Mouse (Mus musculus) effector memory CD4-positive, alpha-beta T cell, adult 5 months (primary cell): ENCODE measurements around the gene U2af2. TPM values are rescaled to one million over a fixed set of nuclear protein-coding genes. Genes with fewer than 3 reads are reported as not detected.

Source experiments
- polyA plus RNA-seq: library from polyadenylated mRNA; unstranded; fragments of 100-300 nt; shearing (Covaris generic); gene quantifications from one replicate; pipeline ENCODE4 v1.2.1, GENCODE M21; 2017

U2af2 gene
- polyA plus RNA-seq, result 108 TPM

DNA sequence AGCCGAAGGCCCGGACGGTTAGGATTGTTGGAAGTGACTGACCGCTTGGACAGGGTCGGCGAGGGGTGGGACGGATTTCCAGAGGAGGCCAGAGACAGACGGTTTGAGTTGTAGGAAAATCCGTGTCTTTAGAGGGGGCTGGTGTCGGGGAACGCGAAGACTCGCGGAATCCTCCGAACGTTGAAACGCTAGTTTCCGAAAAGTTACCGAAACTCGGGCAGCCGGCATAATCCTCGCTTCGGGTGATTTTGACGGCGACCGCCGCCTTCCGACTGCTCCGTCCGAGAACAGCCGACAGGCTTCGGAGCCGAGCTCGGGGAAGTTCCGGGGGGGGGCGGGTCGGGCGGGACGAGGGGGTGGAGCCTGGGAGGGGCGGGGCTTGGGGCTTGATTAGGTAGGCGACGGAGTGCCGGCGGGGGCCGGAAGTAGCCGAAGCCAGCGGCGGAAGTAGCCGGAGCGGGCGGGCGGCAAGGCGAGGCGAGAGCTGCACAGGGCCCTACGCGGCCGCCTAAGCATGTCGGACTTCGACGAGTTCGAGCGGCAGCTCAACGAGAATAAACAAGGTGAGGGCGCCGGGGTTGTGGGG lies at the start of gene U2af2:
U2af2 (plus strand) TSS at position 370 of the 586 bp plus-strand sequence.

DNA sequence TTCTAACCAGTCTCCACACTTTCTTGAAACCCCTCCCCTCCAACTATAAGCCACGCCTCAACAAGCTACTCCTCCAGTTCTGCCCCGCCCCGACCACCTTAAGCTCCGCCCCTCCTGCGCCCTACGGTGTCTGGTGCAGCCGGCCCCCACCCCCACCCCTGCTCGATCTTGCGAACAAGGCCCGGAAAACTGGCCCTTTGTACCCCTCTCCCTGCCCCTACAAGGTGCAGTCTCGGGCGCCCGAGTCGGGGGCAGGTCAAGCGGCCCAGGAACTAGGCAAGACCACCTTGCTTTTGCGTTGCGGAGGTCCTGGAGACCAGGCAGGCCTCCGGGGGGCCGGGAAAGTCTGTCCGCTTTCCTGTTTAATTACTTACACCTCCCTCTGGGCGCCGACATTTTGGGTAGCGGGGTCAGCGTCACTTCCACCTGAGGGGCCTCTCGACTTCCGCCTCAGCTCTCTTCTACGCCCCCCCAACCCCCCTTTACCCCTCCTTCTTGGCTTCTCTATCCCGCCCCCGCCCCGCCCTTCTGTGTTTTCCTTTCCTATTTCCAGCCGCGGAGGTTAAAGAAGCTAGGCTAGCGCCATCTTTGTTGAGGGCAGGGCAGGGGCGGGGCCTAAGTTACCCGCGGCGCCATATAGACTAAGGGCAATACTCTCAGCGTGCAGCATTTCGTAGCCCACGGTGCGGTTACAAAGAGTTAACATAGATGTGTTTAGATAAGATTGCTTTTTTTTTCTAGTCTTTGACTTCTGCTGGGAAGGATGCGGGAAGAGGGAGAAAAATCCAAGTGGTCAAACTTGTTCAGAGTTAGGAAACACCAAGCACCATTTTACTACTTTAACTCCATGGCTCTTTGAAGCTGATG lies 47.5 kb upstream of the U2af2 start, which contains the start of the genes Zfp524 and Fiz1:
Zfp524 (plus strand) TSS at position 165 of the 867 bp plus-strand sequence.
Fiz1 (minus strand) TSS at position 447 of the 867 bp plus-strand sequence.

DNA sequence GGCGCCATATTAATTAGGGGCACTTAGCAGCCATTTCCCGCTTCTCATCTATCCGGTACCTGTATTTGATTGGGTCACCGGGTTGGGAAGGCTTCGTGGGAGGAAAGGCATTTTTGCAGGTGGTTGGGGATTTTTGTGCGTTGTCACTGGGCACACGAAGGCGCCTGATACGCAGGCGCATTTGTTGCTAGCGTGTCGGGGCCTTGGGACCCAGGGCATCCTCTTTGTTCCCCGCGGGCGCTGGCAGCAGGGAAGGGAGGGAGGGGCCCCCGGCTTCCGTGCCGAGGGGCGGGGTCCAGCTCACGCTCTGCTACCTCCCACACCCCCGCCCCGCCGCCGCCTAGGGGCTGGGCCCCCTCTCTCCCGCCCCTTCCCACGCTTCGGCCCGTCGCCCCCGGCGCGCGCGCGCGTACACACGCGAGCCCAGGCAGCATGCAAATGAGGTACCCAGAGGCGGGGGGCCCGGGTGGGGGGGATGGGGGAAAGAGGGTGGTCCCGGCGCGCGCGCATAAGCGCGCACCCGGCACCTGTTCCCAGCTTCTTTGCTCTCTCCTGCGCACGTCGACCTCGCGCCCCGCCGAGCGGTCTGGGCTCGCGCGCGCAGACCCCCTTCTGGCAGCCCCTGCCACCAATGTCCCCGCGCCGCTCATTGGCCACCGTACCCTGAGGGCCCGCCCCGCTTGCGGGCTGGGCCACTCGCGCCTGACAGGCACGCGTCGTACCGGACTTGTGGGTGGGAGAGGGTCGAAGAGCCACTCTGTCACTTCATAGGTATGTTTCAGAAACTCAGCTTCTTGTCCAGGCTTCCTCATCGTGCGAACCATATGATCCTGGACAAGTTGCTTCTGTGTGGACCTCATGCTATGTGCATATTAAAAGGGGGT lies 46.6 kb upstream of the U2af2 start, which contains the start of gene Gm44973:
Gm44973 (plus strand) TSS at position 379 of the 884 bp plus-strand sequence.

DNA sequence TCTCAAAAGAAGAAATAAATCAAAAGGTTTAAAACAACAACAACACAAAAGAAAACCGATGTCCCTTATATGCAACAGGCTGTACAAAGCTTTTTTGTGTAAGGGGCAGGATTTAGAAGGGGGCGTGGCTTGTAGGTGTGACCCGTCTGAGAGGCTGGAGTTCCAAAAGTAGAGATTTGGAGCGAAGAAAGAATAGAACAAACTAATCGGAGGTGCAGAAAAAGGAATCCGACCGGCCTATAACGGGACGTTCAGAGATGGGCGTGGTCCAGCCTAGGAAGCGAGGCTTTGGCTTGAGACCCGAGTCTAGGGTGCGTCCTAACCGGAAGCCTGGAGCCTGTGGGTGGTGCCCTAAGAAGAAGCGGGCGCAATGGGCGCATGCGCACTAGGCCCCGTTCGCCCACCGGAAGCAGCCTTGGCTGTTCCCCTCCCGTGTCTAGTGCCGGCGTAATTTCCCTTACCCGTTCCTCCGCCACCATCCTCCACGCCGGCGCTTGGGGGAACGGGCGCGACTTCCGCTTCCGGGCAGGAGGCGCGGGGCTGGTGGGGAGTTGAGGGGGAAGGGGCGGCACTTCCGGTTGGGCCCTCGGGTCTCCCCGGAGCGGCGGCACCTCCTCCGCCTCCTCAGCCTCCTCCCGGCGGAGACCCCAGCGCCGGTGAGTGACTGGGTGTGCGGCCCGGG lies 41.8 kb upstream of the U2af2 start, which contains the start of the genes Zfp865 and Ccdc106:
Zfp865 (plus strand) TSS at position 377 of the 682 bp plus-strand sequence.
Ccdc106 (plus strand) TSS at position 554 of the 682 bp plus-strand sequence.

DNA sequence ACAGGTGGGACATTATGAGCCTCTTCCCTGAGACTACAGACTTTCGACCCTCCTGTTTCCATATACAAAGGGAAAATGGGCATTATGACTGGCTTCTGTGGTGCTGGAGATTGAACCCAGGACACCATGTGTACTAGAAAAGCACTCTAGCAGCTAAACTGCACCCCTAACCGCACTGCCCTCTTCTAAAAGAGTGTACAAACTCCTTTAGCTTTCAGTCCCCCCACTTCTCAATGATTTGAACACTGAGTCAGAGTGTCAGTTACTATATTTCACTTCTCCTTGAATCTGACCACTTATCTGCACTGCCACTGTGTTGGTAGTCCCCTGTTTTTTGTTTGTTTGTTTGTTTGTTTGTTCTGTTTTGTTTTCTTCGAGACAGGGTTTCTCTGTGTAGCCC lies 28.1 kb upstream of the U2af2 start, which contains the start of gene 4632433K11Rik:
4632433K11Rik (plus strand) TSS at position 301 of the 400 bp plus-strand sequence.

DNA sequence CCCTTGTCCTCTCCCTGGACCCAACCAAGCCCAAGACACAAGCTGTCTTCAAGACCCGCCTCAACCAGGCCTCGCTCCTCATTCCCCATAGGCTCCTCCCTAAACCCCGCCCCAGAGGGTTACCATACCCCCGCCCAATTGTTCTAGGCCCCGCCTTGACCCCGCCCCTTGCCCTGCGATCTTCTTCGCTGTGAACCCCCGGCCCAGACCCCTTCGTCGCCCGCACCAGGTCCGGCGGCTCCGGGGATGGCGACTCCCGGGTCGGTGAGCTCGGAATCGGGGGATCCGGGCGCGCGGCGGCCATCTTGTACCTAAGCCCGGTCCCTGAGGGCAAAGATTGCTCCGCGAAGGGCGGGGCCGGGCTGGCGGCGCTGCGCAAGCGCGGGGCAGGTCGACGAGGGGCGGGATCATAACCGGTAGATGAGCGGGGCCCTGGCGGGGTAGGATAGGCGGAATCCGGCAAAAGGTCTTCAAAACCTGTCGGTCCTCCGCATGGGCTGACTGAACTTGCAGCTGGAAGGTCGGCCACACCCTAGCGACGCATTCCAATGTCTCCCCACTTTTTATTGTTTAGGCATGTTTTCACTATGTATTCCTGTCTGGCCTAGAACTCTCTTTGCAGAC lies 23.7 kb upstream of the U2af2 start, which contains the start of gene Zfp784:
Zfp784 (minus strand) TSS at position 338 of the 624 bp plus-strand sequence.

DNA sequence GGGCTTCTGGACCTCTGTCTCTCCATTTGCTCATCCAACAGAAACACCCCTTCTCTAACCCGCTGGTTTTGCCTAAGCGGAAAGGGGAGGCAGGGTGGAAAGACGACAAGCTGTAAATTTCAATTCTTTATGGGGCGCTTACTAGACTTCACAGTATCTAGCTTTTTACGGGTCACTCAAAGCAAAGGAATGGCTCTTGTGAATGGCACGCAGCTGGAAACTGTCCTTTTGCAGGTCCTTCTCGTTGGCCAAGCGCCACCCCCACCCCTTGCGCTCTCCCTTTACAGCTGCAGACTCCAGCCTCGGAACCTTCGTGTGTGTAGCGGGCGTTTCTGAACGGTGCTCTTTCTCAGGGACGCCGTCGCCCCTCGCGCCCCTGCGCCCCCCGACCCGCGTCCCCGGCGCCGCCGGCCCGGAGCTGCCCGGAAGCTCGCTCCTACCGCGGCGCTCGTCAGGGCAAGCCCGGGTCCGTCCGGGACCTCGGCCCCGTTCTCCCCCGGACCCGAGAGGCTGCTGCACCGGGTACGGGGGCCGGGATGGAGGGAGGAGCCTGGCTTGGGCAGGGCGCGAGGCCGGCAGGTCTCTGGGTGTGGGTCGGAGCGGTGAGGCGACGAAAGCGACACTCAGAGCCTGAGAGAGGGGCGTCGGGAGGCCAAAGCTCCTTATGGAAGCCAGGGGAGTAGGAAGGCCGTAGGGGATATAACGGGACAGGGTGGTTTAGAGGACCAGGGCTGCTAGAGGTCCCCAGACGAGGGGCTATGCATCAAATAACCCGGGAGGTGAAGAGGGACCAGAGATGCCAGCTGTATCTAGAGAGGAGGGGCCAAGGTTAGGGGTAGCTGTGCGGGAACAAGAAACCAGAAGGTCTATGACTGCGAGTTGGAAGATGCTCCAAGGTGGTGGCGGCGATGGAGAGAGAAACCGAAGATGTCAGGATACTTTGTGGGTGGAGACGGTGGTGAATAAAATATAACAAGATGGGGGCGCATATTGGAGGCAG lies 10.4 kb upstream of the U2af2 start, which contains the start of gene Zfp580:
Zfp580 (plus strand) TSS at position 346 of the 1,000 bp plus-strand sequence.

DNA sequence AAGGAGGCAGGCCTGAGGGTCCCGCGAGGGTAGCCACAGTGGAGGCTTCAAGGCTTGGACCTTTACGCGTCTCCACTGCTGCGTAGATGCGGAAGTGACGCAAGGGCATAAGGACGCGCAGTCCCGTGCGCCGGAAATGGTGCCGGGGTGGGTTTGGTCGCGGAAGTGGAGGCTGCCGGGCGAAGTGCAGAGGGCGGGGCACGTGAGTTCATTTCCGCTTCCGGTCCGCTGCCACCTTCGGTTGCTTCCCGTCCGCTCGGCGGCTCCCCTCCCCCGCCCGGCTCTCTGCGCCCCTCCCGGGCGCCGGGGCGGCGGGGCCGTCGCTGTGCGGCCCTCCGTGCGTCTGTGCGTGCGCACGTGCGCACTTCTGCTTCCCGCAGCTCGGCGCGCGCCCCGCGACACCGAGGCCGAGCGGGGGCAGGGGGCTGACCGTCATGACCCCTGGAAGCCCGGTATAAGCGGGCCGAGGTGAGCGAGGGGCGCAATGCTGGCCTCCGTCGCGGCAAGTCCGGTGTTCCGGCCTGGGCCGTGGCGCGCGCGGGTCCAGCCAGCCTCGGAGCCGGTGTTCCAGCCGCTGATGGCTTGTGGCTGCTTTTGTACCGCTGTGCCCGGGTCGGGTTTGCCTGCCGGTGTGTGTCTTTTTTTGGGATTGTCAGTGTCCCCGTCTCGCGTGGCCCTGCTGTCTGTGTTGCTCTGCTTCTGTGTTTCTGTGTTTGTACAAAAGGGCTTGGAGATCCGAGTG lies 18.2 kb downstream of the U2af2 start, which contains the start of gene Epn1:
Epn1 (plus strand) TSS at position 226 of the 742 bp plus-strand sequence.

DNA sequence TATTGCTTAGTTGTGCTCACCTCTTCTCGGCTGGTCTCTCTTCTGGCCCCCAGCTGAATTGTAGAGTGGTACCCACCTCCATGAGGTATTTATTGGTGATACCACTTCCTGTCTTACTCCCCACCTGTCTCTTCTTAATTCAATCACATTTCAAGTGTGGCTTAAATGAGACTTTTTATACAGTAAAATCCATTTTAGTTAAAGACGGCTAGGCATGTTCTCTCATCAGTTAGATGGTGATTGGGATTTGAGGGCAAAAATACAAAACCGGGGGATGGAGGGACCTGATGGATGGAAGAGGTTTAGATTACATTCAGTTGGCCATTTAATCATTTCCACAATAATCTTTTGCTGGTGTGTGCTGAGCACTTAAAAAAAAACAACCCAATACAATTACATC lies 54.9 kb downstream of the U2af2 start, which contains the start of gene Rfpl4:
Rfpl4 (minus strand) TSS at position 101 of the 400 bp plus-strand sequence.

DNA sequence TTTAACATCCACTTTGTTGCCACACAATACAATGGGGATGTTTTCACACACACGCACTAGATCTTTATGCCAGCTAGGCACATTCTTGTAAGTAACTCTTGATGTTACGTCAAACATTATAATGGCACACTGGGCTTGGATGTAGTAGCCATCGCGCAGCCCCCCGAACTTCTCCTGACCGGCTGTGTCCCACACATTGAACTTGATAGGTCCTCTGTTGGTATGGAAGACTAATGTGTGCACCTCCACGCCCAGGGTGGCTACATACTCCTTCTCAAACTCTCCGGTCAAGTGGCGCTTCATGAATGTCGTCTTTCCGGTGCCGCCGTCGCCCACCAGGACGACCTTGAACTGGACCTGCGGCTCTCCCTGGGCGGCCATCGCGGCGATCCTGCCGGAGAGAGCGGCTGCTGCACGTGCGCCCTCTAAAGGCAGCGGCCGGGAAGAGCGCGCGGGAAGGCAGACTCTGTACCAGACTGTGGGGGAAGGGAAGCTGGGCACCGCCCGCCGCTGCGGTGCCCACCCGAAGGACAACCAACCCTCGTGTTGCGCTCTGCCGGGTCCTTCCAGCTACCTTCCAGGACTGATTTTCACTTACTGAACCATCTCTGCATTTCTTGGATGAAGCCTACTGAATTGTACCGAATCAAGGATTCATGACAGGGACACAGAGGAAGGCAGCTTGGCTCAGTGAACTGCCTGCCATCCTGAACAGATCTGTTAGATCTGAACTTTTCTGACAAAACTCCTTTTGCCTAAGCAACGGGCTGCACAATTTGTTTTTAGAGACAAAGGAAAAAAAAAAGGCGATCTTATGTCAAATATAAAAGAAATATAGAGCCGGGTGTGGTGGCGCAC lies 63.8 kb downstream of the U2af2 start, which contains the start of gene Rasl2-9:
Rasl2-9 (minus strand) TSS at position 402 of the 858 bp plus-strand sequence.

Other genes with a start within 250 kb of the U2af2 start
- 295 TPM for gene Ube2s, start 249.6 kb upstream of the U2af2 start, polyA plus RNA-seq
- 0.91 TPM for gene Shisa7, start 217.4 kb upstream of the U2af2 start, polyA plus RNA-seq
- gene Isoc2b, start 191.9 kb upstream of the U2af2 start, polyA plus RNA-seq, result 8.8 TPM
- gene Isoc2a, start 185.0 kb upstream of the U2af2 start, polyA plus RNA-seq, result 0.60 TPM
- not detected for gene Gm36210, start 155.6 kb upstream of the U2af2 start, polyA plus RNA-seq
- 3.0 TPM for gene Zfp628, start 146.9 kb upstream of the U2af2 start, polyA plus RNA-seq
- gene Nat14, start 140.1 kb upstream of the U2af2 start, polyA plus RNA-seq, result not detected
- not detected for gene Ssc5d, start 136.4 kb upstream of the U2af2 start, polyA plus RNA-seq
- 1.0 TPM for gene Sbk2, start 97.7 kb upstream of the U2af2 start, polyA plus RNA-seq
- not detected for gene Sbk3, start 91.0 kb upstream of the U2af2 start, polyA plus RNA-seq
- 13.8 TPM for gene Zfp579, start 66.0 kb upstream of the U2af2 start, polyA plus RNA-seq
- gene Zfp524, start 47.7 kb upstream of the U2af2 start, polyA plus RNA-seq, result 15.8 TPM
- gene Fiz1, start 47.4 kb upstream of the U2af2 start, polyA plus RNA-seq, result 47.5 TPM
- gene Gm44973, start 46.6 kb upstream of the U2af2 start, polyA plus RNA-seq, result 7.6 TPM
- gene Zfp865, start 41.8 kb upstream of the U2af2 start, polyA plus RNA-seq, result 6.1 TPM
- not detected for gene Ccdc106, start 41.6 kb upstream of the U2af2 start, polyA plus RNA-seq
- gene 4632433K11Rik, start 28.0 kb upstream of the U2af2 start, polyA plus RNA-seq, result not detected
- gene Zfp784, start 23.7 kb upstream of the U2af2 start, polyA plus RNA-seq, result 2.4 TPM
- gene Zfp580, start 10.6 kb upstream of the U2af2 start, polyA plus RNA-seq, result 2.9 TPM
- gene Epn1, start 18.1 kb downstream of the U2af2 start, polyA plus RNA-seq, result 30.9 TPM
- gene Rfpl4, start 54.8 kb downstream of the U2af2 start, polyA plus RNA-seq, result not detected
- gene Rasl2-9, start 63.8 kb downstream of the U2af2 start, polyA plus RNA-seq, result not detected
- 0.12 TPM for gene Vmn1r55, start 87.5 kb downstream of the U2af2 start, polyA plus RNA-seq
- not detected for gene Vmn1r56, start 134.6 kb downstream of the U2af2 start, polyA plus RNA-seq
- gene Vmn1r57, start 156.3 kb downstream of the U2af2 start, polyA plus RNA-seq, result not detected